Mouse (Mus musculus): ENCODE measurements around the gene Tysnd1. TPM values are rescaled to one million over a fixed set of nuclear protein-coding genes. Genes with fewer than 3 reads are reported as not detected.
A peak's percentile ranks its signal among the peaks of the same experiment; 100 is the strongest.

The Tysnd1 gene
- polyA plus RNA-seq, 1 experiment from 2014 or later: 32.0 TPM

- Histone ChIP-seq H3K27ac (no peak overlapping the region), H3K4me3 (replicated peaks; ENCODE audit: low read length) (no peak overlapping the region), H3K4me2 (replicated peaks) (no peak overlapping the region), H3K9me3 (ENCODE audit: control insufficient read depth, low read length) (no peaks in the 10 kb centered on the region), H3K4me1 (replicated peaks; ENCODE audit: control insufficient read depth, insufficient read depth, low read length) (no peaks in the 10 kb centered on the region), H3K36me3 (replicated peaks; ENCODE audit: control insufficient read depth, insufficient read depth) (no peaks in the 10 kb centered on the region), H3K9ac (no peak overlapping the region), H3K27me3 (ENCODE audit: control insufficient read depth, insufficient read depth, low read length) (peaks cover 4% of the 10 kb centered on the region; the same call in 1 of the 2 replicates)
- DNase-seq (ENCODE audit: low spot score) (no peak), ATAC-seq (ENCODE audit: low FRiP score) (no peak)
- WGBS: 77% methylated on average over 3 of the region's 3 CpGs
Measured at GRCm38 (mm10) chr10:61713601-61714000, 18.3 kb downstream of the Tysnd1 start.

- H3K4me2 ChIP-seq (replicated peaks): no peak overlapping the region
- ATAC-seq (ENCODE audit: low FRiP score) (no peak), DNase-seq (ENCODE audit: low spot score) (no peak)
- no peak overlapping the region for H3K4me3 ChIP-seq (replicated peaks; ENCODE audit: low read length)
- H3K9ac ChIP-seq: no peak overlapping the region
- H3K4me1 ChIP-seq (replicated peaks; ENCODE audit: control insufficient read depth, insufficient read depth, low read length): no peaks in the 10 kb centered on the region
- WGBS: 92% methylated on average over 4 of the region's 4 CpGs
- H3K27ac ChIP-seq: no peak overlapping the region
- no peaks in the 10 kb centered on the region for H3K9me3 ChIP-seq (ENCODE audit: control insufficient read depth, low read length)
- H3K27me3 ChIP-seq (ENCODE audit: control insufficient read depth, insufficient read depth, low read length): peaks cover 4% of the 10 kb centered on the region; the same call in 1 of the 2 replicates
- no peaks in the 10 kb centered on the region for H3K36me3 ChIP-seq (replicated peaks; ENCODE audit: control insufficient read depth, insufficient read depth)
Measured at GRCm38 (mm10) chr10:61714146-61714545, 18.8 kb downstream of the Tysnd1 start.

DNA sequence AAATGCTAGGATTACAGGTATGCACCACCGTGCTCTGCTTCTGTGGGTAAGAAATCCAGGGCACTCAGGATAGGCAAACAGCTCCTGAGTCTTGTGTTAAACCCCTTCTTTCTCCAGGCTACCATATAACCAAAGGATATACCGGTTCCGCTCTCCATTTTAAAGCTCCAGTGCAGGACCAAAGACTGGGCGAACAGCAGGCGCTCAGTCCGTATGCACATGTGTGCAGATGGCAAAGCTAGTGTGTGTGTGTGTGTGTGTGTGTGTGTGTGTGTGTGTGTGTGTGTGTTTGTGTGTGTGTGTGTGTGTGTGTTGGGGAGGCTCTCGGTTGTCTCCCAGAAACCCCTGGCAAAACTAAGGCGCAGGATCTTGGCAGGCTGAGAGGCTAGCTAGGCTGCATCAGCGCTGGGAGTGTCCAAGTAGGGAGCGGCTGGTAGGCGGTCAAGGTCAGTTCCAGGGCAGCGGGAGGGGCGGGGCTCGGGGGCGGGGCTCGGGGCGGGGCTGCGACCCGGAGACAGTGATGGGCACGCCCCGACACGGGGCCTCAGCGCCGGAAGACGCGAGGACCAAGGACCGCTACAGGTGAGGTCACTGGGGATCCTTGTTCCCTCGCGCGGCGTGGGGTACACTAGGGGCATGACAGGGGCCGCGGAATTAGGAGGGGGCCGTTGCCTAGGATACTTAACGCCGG is 19.6 kb downstream of the Tysnd1 start, which contains the start of gene Aifm2:
Gene Aifm2 (plus strand): TSS at position 493 of the 691 bp plus-strand sequence.
- H3K27me3 ChIP-seq (ENCODE audit: control insufficient read depth, insufficient read depth, low read length): peaks cover 4% of the 10 kb centered on the region; the same call in 1 of the 2 replicates
- H3K9me3 ChIP-seq (ENCODE audit: control insufficient read depth, low read length): no peaks in the 10 kb centered on the region
- H3K4me1 ChIP-seq (replicated peaks; ENCODE audit: control insufficient read depth, insufficient read depth, low read length): no peaks in the 10 kb centered on the region
- no peaks in the 10 kb centered on the region for H3K36me3 ChIP-seq (replicated peaks; ENCODE audit: control insufficient read depth, insufficient read depth)
- ATAC-seq (ENCODE audit: low FRiP score) (peak; percentile 62; the same call in 1 of the 2 replicates), DNase-seq (ENCODE audit: low spot score) (peak; percentile 34)
- 14% methylated on average over 33 of the region's 36 CpGs for whole genome bisulfite sequencing
- peak within 1 kb of the TSS; percentile 44 for H3K4me3 ChIP-seq (replicated peaks; ENCODE audit: low read length)
- no peak within 1 kb of the TSS for H3K27ac ChIP-seq
- peak within 1 kb of the TSS; percentile 48 for H3K9ac ChIP-seq
- H3K4me2 ChIP-seq (replicated peaks): peak within 1 kb of the TSS; percentile 66

GRCm38 (mm10) chr10:61715462-61715837 is 20.1 kb downstream of the Tysnd1 start:
- peak; percentile 65; the same call in 1 of the 2 replicates for ATAC-seq (ENCODE audit: low FRiP score)
- H3K9me3 ChIP-seq (ENCODE audit: control insufficient read depth, low read length): no peaks in the 10 kb centered on the region
- H3K27ac ChIP-seq: no peak overlapping the region
- H3K27me3 ChIP-seq (ENCODE audit: control insufficient read depth, insufficient read depth, low read length): peaks cover 4% of the 10 kb centered on the region; the same call in 1 of the 2 replicates
- H3K9ac ChIP-seq: peak overlapping the region; percentile 48
- peak overlapping the region; percentile 66 for H3K4me2 ChIP-seq (replicated peaks)
- H3K36me3 ChIP-seq (replicated peaks; ENCODE audit: control insufficient read depth, insufficient read depth): no peaks in the 10 kb centered on the region
- no peak for DNase-seq (ENCODE audit: low spot score)
- no peaks in the 10 kb centered on the region for H3K4me1 ChIP-seq (replicated peaks; ENCODE audit: control insufficient read depth, insufficient read depth, low read length)
- 3% methylated on average over 11 of the region's 11 CpGs for WGBS
- H3K4me3 ChIP-seq (replicated peaks; ENCODE audit: low read length): peak overlapping the region; percentile 44

DNA sequence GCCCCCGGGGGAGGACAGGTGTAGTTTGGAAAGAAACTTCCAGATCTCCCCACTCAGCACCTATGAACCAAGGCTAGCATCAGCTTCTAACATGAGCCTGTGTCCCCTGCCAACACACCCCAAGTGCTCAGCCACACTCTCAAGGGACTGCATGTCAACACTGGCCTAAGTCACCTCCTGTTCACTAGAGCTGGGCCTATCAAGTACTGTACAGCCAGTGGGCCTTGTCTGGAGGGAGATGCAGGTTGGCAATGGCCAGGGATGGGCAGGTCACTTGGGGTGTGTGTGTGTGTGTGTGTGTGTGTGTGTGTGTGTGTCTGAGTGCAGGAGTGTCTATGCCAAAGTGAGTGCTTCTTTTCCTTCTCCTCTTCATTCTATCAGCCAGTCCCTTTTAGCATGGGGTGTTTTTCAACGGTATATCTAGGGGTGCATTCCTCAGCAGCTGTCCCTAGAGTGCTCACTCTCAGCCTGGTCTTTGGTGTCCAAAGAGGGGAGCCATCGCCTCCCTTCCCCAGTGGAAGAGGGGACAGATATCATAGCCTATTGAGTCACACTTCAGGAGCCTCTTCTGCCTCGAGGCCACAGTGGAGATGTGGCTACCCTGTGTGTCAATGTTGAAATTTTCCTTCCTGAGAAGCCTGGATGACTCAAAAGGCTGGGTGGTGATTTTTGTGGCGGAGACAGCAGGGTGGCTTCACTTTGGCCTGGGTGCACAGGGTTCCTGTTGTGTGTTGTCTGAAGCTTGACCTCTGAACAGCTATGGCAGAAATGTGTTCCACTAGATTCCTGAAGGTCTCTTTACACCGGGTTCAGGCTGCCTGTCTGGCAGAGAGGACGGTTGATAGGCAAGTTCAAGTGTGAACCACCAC is 20.9 kb downstream of the Tysnd1 start:
- Histone ChIP-seq H3K36me3 (replicated peaks; ENCODE audit: control insufficient read depth, insufficient read depth) (no peaks in the 10 kb centered on the region), H3K4me2 (replicated peaks) (peak overlapping the region; percentile 66; the same call in 1 of the 2 replicates), H3K4me3 (replicated peaks; ENCODE audit: low read length) (0 out of 2 replicates have a peak overlapping the region, but pooled peaks have one; percentile 44), H3K27me3 (ENCODE audit: control insufficient read depth, insufficient read depth, low read length) (peaks cover 4% of the 10 kb centered on the region; the same call in 1 of the 2 replicates), H3K27ac (no peak overlapping the region), H3K4me1 (replicated peaks; ENCODE audit: control insufficient read depth, insufficient read depth, low read length) (no peaks in the 10 kb centered on the region), H3K9ac (no peak overlapping the region), H3K9me3 (ENCODE audit: control insufficient read depth, low read length) (no peaks in the 10 kb centered on the region)
- peak; percentile 17; the same call in 1 of the 2 replicates for ATAC-seq (ENCODE audit: low FRiP score)
- 69% methylated on average over 7 of the region's 7 CpGs for WGBS
- DNase-seq (ENCODE audit: low spot score): no peak

DNA sequence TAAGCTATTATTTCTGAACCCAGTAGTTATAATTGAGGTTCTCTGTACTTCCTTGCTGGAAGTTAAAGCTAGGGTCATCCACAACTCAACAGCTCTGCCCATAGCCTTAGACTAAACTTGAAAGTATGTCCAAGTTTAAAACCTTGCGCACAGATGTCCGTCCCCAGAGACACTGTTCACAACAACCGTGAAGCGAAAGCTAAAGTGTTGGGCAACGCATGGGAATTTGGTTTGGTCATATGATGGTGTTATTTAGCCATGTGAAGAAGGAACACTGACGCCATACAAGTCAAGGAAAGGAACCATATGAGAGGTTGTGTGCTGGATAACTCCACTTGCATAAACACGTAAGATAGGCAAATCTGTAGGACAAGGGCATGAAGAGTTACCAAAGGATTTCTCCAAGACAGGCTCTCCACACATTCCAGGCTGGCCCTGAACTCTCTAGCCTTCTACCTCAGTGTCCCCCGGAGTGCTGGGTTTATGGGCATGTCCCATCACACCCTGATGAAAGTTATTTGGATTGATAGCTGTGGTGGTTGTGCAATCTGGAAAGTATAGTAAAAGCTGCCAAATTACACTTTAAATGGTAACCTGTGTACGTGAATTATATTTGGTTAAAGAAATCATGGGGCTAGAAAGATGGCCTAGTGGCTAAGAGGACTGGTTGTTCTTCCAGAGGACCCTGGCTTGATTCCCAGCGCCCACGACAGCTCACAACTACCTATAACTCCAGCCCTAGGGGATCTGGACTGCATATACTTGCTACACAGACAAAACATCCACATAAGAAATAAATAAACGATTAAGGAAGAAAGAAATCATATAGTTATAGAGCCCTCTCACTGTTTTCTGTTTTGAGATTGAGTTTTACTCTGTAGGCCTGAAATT is 22.3 kb downstream of the Tysnd1 start:
- H3K36me3 ChIP-seq (replicated peaks; ENCODE audit: control insufficient read depth, insufficient read depth): no peaks in the 10 kb centered on the region
- H3K9ac ChIP-seq: no peak overlapping the region
- no peak for ATAC-seq (ENCODE audit: low FRiP score)
- H3K4me2 ChIP-seq (replicated peaks): no peak overlapping the region
- no peak for DNase-seq (ENCODE audit: low spot score)
- H3K9me3 ChIP-seq (ENCODE audit: control insufficient read depth, low read length): no peaks in the 10 kb centered on the region
- 91% methylated on average over 12 of the region's 12 CpGs for WGBS
- H3K4me3 ChIP-seq (replicated peaks; ENCODE audit: low read length): no peak overlapping the region
- peaks cover 4% of the 10 kb centered on the region; the same call in 1 of the 2 replicates for H3K27me3 ChIP-seq (ENCODE audit: control insufficient read depth, insufficient read depth, low read length)
- H3K27ac ChIP-seq: no peak overlapping the region
- H3K4me1 ChIP-seq (replicated peaks; ENCODE audit: control insufficient read depth, insufficient read depth, low read length): no peaks in the 10 kb centered on the region

DNA sequence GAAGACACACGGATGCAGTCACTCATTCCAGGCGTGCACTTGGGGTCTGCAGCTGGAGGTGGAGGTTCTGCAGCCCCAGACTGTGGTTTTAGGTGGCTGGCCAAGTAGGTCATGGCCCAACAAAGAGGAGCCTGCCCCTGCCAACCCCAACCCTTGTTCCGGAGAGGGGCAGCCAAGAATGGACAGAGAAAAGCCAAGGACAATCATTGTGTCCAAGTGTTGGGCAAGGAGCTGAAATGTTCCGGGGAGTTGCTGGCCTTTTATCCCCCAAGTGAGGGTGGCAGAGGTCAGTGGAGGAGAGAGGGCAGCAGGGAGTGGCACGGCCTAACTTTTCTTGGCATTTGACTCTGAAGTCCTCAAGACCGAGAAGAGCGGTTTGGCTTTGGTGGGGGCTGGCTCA is 25.0 kb downstream of the Tysnd1 start:
- no peaks in the 10 kb centered on the region for H3K4me1 ChIP-seq (replicated peaks; ENCODE audit: control insufficient read depth, insufficient read depth, low read length)
- no peak overlapping the region for H3K27ac ChIP-seq
- no peak overlapping the region for H3K4me3 ChIP-seq (replicated peaks; ENCODE audit: low read length)
- no peak overlapping the region for H3K4me2 ChIP-seq (replicated peaks)
- peaks cover 4% of the 10 kb centered on the region; the same call in 1 of the 2 replicates for H3K27me3 ChIP-seq (ENCODE audit: control insufficient read depth, insufficient read depth, low read length)
- no peaks in the 10 kb centered on the region for H3K9me3 ChIP-seq (ENCODE audit: control insufficient read depth, low read length)
- H3K36me3 ChIP-seq (replicated peaks; ENCODE audit: control insufficient read depth, insufficient read depth): no peaks in the 10 kb centered on the region
- no peak overlapping the region for H3K9ac ChIP-seq
- DNase-seq (ENCODE audit: low spot score) (no peak), ATAC-seq (ENCODE audit: low FRiP score) (no peak)
- 85% methylated on average over 7 of the region's 7 CpGs for WGBS

GRCm38 (mm10) chr10:61722215-61722614 is 26.9 kb downstream of the Tysnd1 start:
- H3K27me3 ChIP-seq (ENCODE audit: control insufficient read depth, insufficient read depth, low read length): no peaks in the 10 kb centered on the region
- H3K36me3 ChIP-seq (replicated peaks; ENCODE audit: control insufficient read depth, insufficient read depth): no peaks in the 10 kb centered on the region
- H3K9me3 ChIP-seq (ENCODE audit: control insufficient read depth, low read length): no peaks in the 10 kb centered on the region
- H3K4me2 ChIP-seq (replicated peaks): no peak overlapping the region
- no peak overlapping the region for H3K4me3 ChIP-seq (replicated peaks; ENCODE audit: low read length)
- H3K4me1 ChIP-seq (replicated peaks; ENCODE audit: control insufficient read depth, insufficient read depth, low read length): no peaks in the 10 kb centered on the region
- WGBS: 81% methylated on average over 3 of the region's 3 CpGs
- ATAC-seq (ENCODE audit: low FRiP score): no peak
- DNase-seq (ENCODE audit: low spot score): no peak
- no peak overlapping the region for H3K9ac ChIP-seq
- no peak overlapping the region for H3K27ac ChIP-seq

All from hindbrain, embryonic 14.5 days (tissue).